Mouse (Mus musculus) heart, postnatal 0 days (tissue): ENCODE data around the gene Ufsp1.

Experiments
- CTCF ChIP-seq: IDR thresholded peaks from 2 replicates; pipeline ENCODE4 v1.5.1; 2016; ENCODE audit warnings: antibody characterized with exemption, control low read depth, low read depth
- EP300 ChIP-seq: IDR thresholded peaks from 2 replicates; pipeline ENCODE4 v1.6.1; 2016; ENCODE audit warnings: antibody characterized with exemption, low read depth

DNA sequence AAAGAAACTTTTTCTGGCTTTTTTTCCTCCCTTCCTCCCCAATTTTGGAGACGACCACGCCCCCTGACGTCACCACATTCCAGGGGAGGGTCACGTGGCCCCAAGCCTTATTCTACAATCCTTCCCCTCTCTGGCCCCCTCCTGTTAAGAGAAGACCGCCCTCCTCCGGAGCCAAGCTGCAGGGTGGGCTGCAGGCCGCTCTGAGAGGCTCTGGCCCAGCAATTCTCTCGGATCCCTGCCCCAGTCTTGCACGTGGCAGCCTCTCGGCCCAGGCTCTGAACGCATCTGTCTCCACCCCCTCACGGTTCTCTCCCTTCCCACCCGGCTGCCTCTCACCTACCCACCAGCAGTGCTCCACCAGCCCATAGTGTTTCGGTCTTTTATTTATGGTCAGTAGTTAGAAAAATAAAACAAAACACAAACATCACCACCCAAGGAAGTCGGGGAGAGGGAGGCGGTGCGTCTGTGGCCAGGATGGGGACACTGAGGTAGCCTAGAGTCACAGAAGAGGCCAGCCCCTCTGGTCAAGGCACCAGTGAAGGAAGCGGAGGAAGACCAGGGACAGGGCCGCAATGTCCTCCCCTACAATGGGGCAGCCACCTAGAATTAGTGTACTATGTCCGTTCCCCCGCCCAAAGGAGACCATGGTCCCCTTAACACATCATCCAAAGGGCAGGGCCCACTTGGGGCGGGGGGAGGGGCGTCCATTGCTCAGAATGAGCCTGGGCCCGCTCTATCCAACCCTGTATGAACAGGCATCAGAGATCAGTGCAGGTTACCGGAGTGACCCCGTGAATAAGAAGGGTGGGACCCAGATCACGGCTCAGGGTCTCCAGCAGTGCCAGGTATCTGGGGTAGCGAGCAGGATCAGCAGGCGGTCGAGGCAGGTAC lies 20.0 kb downstream of the Ufsp1 start, which contains the start of gene Trip6:
- TF ChIP-seq CTCF (peak; percentile 25; the same call in 1 of the 2 replicates), EP300 (no peak)
